ENCODE assay signal across 11 mouse cellular contexts in the genomic region with DNA sequence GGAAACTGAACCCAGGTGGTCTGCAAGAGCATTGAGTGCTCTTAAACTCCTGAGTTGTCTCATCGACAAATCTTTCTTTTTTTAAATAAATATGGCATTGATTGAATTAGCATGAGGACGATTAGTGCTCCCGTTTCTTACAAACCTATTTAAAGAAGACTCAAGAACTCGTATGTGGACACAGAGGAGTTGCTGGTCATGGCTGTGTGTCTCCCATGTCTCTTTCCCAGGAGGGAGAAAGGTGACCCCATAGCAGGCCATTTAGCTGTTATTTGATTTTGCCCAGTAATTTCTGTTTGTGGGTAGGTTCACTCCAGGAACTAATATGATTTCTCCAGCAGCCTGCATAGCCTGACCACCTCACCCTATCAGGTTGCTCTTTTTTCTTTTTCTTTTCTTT. TPM values are rescaled to one million over a fixed set of nuclear protein-coding genes. Genes with fewer than 3 reads are reported as not detected.
A peak's percentile ranks its signal among the peaks of the same experiment; 100 is the strongest.
DNase-seq lines count a peak whose midpoint lies in the region; ATAC-seq and TF ChIP-seq lines count a peak whose summit lies in the region.
"Had no signal": no experiment of that assay in that cellular context is flagged by ENCODE, and none has a peak within 500 bp of the region (broad histone marks: within the 10 kb centered on the region; RNA-seq: fewer than 3 reads in every experiment).

No protein-coding gene starts in this region.

- no peak for TF ChIP-seq EP300 in heart, postnatal 0 days (IDR thresholded peaks at IDR 0.05; ENCODE audit: low read depth)

- H3K4me2 ChIP-seq in heart, postnatal 0 days (ENCODE audit: low read depth, low read length), result peak overlapping the region; percentile 44
- H3K4me2 ChIP-seq in liver, embryonic 12.5 days, result peak overlapping the region; percentile 54

- TF ChIP-seq CTCF in heart, postnatal 0 days (IDR thresholded peaks at IDR 0.05; ENCODE audit: low read depth), result no peak
- TF ChIP-seq CTCF in spleen, adult 2 months (IDR thresholded peaks at IDR 0.05; ENCODE audit: extremely low read depth, insufficient read depth, insufficient read length, insufficient replicate concordance), result no peak

- peak overlapping the region; percentile 55 for H3K27ac ChIP-seq in heart, postnatal 0 days (ENCODE audit: low read depth)
- H3K27ac ChIP-seq in spleen, adult 2 months (ENCODE audit: insufficient read depth, low read length), result peak overlapping the region; percentile 34; the same call in 1 of the 2 replicates
- H3K27ac ChIP-seq in liver, embryonic 12.5 days, result no peak overlapping the region
- H3K27ac ChIP-seq: forebrain, embryonic 12.5 days; midbrain, embryonic 10.5 days; neural tube, embryonic 13.5 days had no signal

- TF ChIP-seq POLR2A in spleen, adult 2 months (IDR thresholded peaks at IDR 0.05; ENCODE audit: low read depth, low read length), result no peak

- no peak for ATAC-seq in heart, postnatal 0 days (ENCODE audit: insufficient read depth, low read depth)
- ATAC-seq in liver, embryonic 12.5 days, result no peak

- H3K27me3 ChIP-seq in heart, postnatal 0 days (ENCODE audit: control insufficient read depth, insufficient read depth, low read length), result no peaks in the 10 kb centered on the region
- no peaks in the 10 kb centered on the region for H3K27me3 ChIP-seq in spleen, adult 2 months (ENCODE audit: control insufficient read depth, insufficient read depth, low read length)
- no peaks in the 10 kb centered on the region for H3K27me3 ChIP-seq in liver, embryonic 12.5 days (replicated peaks)

- WGBS in heart, postnatal 0 days, result 70% methylated on average over 4 of the region's 4 CpGs
- 8% methylated on average over 4 of the region's 4 CpGs for WGBS in spleen, adult 2 months
- WGBS in liver, embryonic 12.5 days (ENCODE audit: insufficient replicate concordance), result 54% methylated on average over 4 of the region's 4 CpGs

- no peak for DNase-seq in heart, postnatal 0 days (ENCODE audit: low spot score)
- no peak for DNase-seq in heart, postnatal 14 days
- DNase-seq in spleen, adult 2 months (ENCODE audit: low read depth in 1 of 2, low spot score in 2 of 2), result no peak
- no peak for DNase-seq in spleen, postnatal 36 days (ENCODE audit: low spot score in 2 of 2)
- no peak for DNase-seq in embryo, embryonic 11 days
- DNase-seq in gastrocnemius, postnatal 4 days (ENCODE audit: low spot score in 2 of 2), result no peak
- no peak for DNase-seq in adrenal gland, adult 8-10 months

- no peak overlapping the region; the same call in 1 of the 2 replicates for H3K4me3 ChIP-seq in heart, postnatal 0 days (ENCODE audit: low read depth, low read length)
- H3K4me3 ChIP-seq in spleen, adult 2 months (ENCODE audit: extremely low read depth, insufficient read depth, insufficient read length), result peak overlapping the region; percentile 13
- H3K4me3 ChIP-seq in liver, embryonic 12.5 days, result peak overlapping the region; percentile 22

- peaks cover 5% of the 10 kb centered on the region; the same call in 1 of the 2 replicates for H3K36me3 ChIP-seq in heart, postnatal 0 days (replicated peaks; ENCODE audit: control insufficient read depth, insufficient read depth, low read length)
- H3K36me3 ChIP-seq in spleen, adult 2 months (ENCODE audit: control insufficient read depth, insufficient read depth, low read length), result peaks cover 7% of the 10 kb centered on the region; the same call in 1 of the 2 replicates
- H3K36me3 ChIP-seq in liver, embryonic 12.5 days, result peaks cover 13% of the 10 kb centered on the region
- H3K36me3 ChIP-seq: forebrain, embryonic 12.5 days; midbrain, embryonic 10.5 days; neural tube, embryonic 13.5 days had no signal

- intact Hi-C loops in heart, postnatal 14 days (cut with DNase I), result no loop called here

- no peak overlapping the region for H3K9ac ChIP-seq in heart, postnatal 0 days (replicated peaks; ENCODE audit: low read depth, low read length)
- no peak overlapping the region for H3K9ac ChIP-seq in liver, embryonic 12.5 days

- no peaks in the 10 kb centered on the region for H3K4me1 ChIP-seq in heart, postnatal 0 days (ENCODE audit: control insufficient read depth, insufficient read depth)
- H3K4me1 ChIP-seq in spleen, adult 2 months (ENCODE audit: control insufficient read depth, insufficient read depth, insufficient read length), result peaks cover 2% of the 10 kb centered on the region; the same call in 1 of the 2 replicates
- H3K4me1 ChIP-seq in liver, embryonic 12.5 days, result peaks cover 28% of the 10 kb centered on the region

- 0 out of 2 replicates have a peak, but pooled peaks cover 3% of the 10 kb centered on the region for H3K9me3 ChIP-seq in heart, postnatal 0 days (replicated peaks; ENCODE audit: control insufficient read depth, low read length)
- no peaks in the 10 kb centered on the region for H3K9me3 ChIP-seq in liver, embryonic 12.5 days (replicated peaks)
- H3K9me3 ChIP-seq: forebrain, embryonic 12.5 days; midbrain, embryonic 10.5 days; neural tube, embryonic 13.5 days had no signal

RNA-seq across cellular contexts. Expression of a gene that starts 1.7 kb away (rescaled TPM):
- 8.2 and 11.9 TPM in 2 replicates for total RNA-seq in heart, postnatal 0 days (2014; rRNA removed; ENCODE audit: low replicate concordance)
- polyA plus RNA-seq in heart, postnatal 0 days (2015; fragmentation: Nextera tagmentation; extraction: Ambion mirVana), result 10.7 and 12.3 TPM in 2 replicates
- 10 to 100 TPM in 1 of 2 experiments, 1 to 10 TPM in 1; 9.1 to 11.1 TPM for total RNA-seq in heart, postnatal 14 days (2021)
- 5.6 and 6.3 TPM in 2 replicates for polyA plus RNA-seq in spleen, adult 2 months (2012; rRNA removed)
- 19.9 and 20.7 TPM in 2 replicates for polyA plus RNA-seq in liver, embryonic 12.5 days (2016; fragmentation: Nextera tagmentation; extraction: Ambion mirVana)
- 10 to 100 TPM; 14.2 to 16.2 TPM for total RNA-seq in gastrocnemius, postnatal 4 days (2021)
- total RNA-seq in adrenal gland, adult 8-10 months (2022), result 10 to 100 TPM; 20.2 to 29.9 (median 22.8) TPM
